Mouse (Mus musculus): ENCODE measurements at regions not wholly inside any gene's neighbourhood (a gene's known extent, or its start where the extent isn't known, plus 50 kb on each side); places are given as distances from the start of the nearest gene placed in this dataset.

DNA sequence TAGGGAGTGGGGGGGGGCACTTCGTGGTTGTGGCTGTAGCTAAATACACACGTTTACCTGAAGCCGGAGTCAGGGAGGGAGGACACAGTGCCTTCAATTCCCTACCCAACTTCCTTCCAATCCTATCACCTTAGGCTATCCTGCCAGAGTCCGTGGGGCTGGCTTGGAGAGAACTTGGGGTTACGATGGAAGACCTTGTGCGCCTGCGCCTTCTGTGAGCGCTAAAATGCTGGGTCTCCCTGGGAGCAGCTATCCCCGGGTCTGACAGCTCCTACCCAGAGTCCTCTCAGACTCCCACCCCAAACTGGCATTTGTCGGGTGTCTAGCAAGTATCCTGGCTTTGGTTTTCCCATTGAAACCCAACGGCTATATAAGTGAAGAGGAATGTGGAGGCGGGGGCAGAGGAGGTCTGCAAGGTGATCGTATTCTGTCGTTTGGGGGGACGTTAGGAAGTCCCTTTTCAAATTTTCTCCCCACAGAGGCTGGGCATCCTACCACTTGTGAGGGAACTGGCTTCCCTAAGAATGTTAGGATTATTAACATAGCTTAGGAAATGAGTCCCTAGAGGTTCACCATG lies 176.9 kb downstream of the Msrb3 start:
- TF ChIP-seq CTCF (IDR thresholded peaks at IDR 0.05; ENCODE audit: extremely low read depth, insufficient read length, insufficient replicate concordance, low read depth, low read length), result no peak
- no peak for TF ChIP-seq POLR2A (IDR thresholded peaks at IDR 0.05; ENCODE audit: low read depth, low read length)

All from small intestine, adult 2 months (tissue).